In genomic region chr1:183965341-183965740, GRCm38 (mm10) we compare ENCODE assay signal across 23 mouse cellular contexts.
"Had no signal": no experiment of that assay in that cellular context is flagged by ENCODE, and none has a peak within 500 bp of the region (broad histone marks: within the 10 kb centered on the region; RNA-seq: fewer than 3 reads in every experiment).

No protein-coding gene starts in this region.

- H3K4me2 ChIP-seq: heart, embryonic 12.5 days; hindbrain, embryonic 12.5 days; hindbrain, embryonic 14.5 days; intestine, embryonic 15.5 days; kidney, embryonic 15.5 days; limb, embryonic 13.5 days; limb, embryonic 15.5 days had no signal

- H3K9ac ChIP-seq: forebrain, postnatal 0 days; heart, embryonic 12.5 days; hindbrain, embryonic 12.5 days; hindbrain, embryonic 14.5 days; intestine, embryonic 15.5 days; kidney, embryonic 15.5 days; limb, embryonic 13.5 days; limb, embryonic 15.5 days had no signal

- H3K36me3 ChIP-seq: heart, embryonic 10.5 days; heart, embryonic 12.5 days; hindbrain, embryonic 10.5 days; hindbrain, embryonic 12.5 days; intestine, embryonic 15.5 days; kidney, embryonic 15.5 days; limb, embryonic 13.5 days; limb, embryonic 15.5 days had no signal

- H3K9me3 ChIP-seq: heart, embryonic 10.5 days; heart, embryonic 12.5 days; hindbrain, embryonic 10.5 days; hindbrain, embryonic 12.5 days; intestine, embryonic 15.5 days; kidney, embryonic 15.5 days; limb, embryonic 13.5 days; limb, embryonic 15.5 days had no signal

- H3K4me1 ChIP-seq: heart, embryonic 10.5 days; heart, embryonic 12.5 days; hindbrain, embryonic 10.5 days; hindbrain, embryonic 12.5 days; intestine, embryonic 15.5 days; kidney, embryonic 15.5 days; limb, embryonic 13.5 days; limb, embryonic 15.5 days had no signal

- H3K27me3 ChIP-seq: heart, embryonic 12.5 days; hindbrain, embryonic 12.5 days; intestine, embryonic 15.5 days; kidney, embryonic 15.5 days; limb, embryonic 13.5 days; limb, embryonic 15.5 days had no signal

- DNase-seq: forebrain, postnatal 0 days; gastrocnemius, adult 2 months; gastrocnemius, postnatal 10 days; gastrocnemius, postnatal 25 days; heart, postnatal 10 days; heart, postnatal 4 days; kidney, adult 18-20 months; kidney, adult 8-10 months; kidney, postnatal 14 days; kidney, postnatal 36 days; layer of hippocampus, adult 9-11 months; layer of hippocampus, postnatal 36 days; left cerebral cortex, postnatal 4 days had no signal

- H3K27ac ChIP-seq: gastrocnemius, adult 2 months; heart, embryonic 10.5 days; hindbrain, embryonic 10.5 days; hindbrain, embryonic 12.5 days; hindbrain, embryonic 14.5 days; intestine, embryonic 15.5 days; kidney, embryonic 15.5 days; kidney, postnatal 0 days; limb, embryonic 13.5 days; limb, embryonic 15.5 days had no signal

- H3K4me3 ChIP-seq: gastrocnemius, adult 2 months; heart, embryonic 10.5 days; heart, embryonic 12.5 days; hindbrain, embryonic 10.5 days; hindbrain, embryonic 12.5 days; intestine, embryonic 15.5 days; kidney, embryonic 15.5 days; limb, embryonic 13.5 days; limb, embryonic 15.5 days had no signal
